Mouse (Mus musculus) thymus, adult 2 months (tissue): ENCODE results near the gene Zfp184. TPM values are rescaled to one million over a fixed set of nuclear protein-coding genes. Genes with fewer than 3 reads are reported as not detected.
"Not testable (repeated sequence)": the region's sequence is repeated elsewhere in the genome, so short reads cannot be mapped to it uniquely, and the experiment has no call there.

Source experiments
- DNase-seq: peaks from one replicate; pipeline ENCODE4 v3.0.0; 2021
- H3K27ac ChIP-seq: fragments of 200-500 bp; 2 replicates; pipeline ENCODE4 v1.5.1; 2012; ENCODE audit warnings: low read length, control low read depth; ENCODE audit not compliant: control insufficient read depth, insufficient read depth
- H3K27me3 ChIP-seq: fragments of 200-500 bp; 2 replicates; pipeline ENCODE4 v1.6.1; 2012; ENCODE audit warnings: mild to moderate bottlenecking, low read length, moderate library complexity, mixed read lengths; ENCODE audit not compliant: control insufficient read depth, insufficient read depth
- H3K36me3 ChIP-seq: fragments of 200-500 bp; 2 replicates; pipeline ENCODE4 v1.6.1; 2012; ENCODE audit warnings: mild to moderate bottlenecking, low read length, moderate library complexity; ENCODE audit not compliant: control insufficient read depth, insufficient read depth
- H3K4me1 ChIP-seq: fragments of 200-500 bp; replicated peaks from 2 replicates; pipeline ENCODE4 v1.6.1; 2012; ENCODE audit warnings: low read length; ENCODE audit not compliant: control insufficient read depth, insufficient read depth
- H3K4me3 ChIP-seq: fragments of 200-500 bp; 2 replicates; pipeline ENCODE4 v1.5.1; 2012; ENCODE audit warnings: mild to moderate bottlenecking, low read length, control low read depth, moderate library complexity; ENCODE audit not compliant: control insufficient read depth, insufficient read depth
- CTCF ChIP-seq: fragments of 200-500 bp; IDR thresholded peaks from 2 replicates; pipeline ENCODE4 v1.5.1; 2012; ENCODE audit warnings: mild to moderate bottlenecking, control low read depth, low read length, moderate library complexity, borderline replicate concordance; ENCODE audit not compliant: control insufficient read depth, poor library complexity, insufficient read depth; ENCODE audit errors: extremely low read depth
- POLR2A ChIP-seq: fragments of 200-500 bp; IDR thresholded peaks from 2 replicates; pipeline ENCODE4 v1.6.1; 2012; ENCODE audit warnings: mild to moderate bottlenecking, low read length, control low read depth, moderate library complexity; ENCODE audit not compliant: control insufficient read depth, poor library complexity, insufficient read depth; ENCODE audit errors: extremely low read depth
- WGBS: fragments of 180-500 bp; shearing (Covaris S2); methylation state at CpG from one replicate; pipeline ENCODE4 v1.1.7; 2018; 5-methylcytosine and 5-hydroxymethylcytosine counted together
- polyA plus RNA-seq: library from polyadenylated mRNA; depleted of rRNA; stranded (reverse); fragments of >200 nt; gene quantifications from 2 replicates; pipeline ENCODE4 v1.2.3, GENCODE M21; 2012; rRNA removed

Gene Zfp184
- polyA plus RNA-seq, result 1.1 and 1.6 TPM in 2 replicates

DNA sequence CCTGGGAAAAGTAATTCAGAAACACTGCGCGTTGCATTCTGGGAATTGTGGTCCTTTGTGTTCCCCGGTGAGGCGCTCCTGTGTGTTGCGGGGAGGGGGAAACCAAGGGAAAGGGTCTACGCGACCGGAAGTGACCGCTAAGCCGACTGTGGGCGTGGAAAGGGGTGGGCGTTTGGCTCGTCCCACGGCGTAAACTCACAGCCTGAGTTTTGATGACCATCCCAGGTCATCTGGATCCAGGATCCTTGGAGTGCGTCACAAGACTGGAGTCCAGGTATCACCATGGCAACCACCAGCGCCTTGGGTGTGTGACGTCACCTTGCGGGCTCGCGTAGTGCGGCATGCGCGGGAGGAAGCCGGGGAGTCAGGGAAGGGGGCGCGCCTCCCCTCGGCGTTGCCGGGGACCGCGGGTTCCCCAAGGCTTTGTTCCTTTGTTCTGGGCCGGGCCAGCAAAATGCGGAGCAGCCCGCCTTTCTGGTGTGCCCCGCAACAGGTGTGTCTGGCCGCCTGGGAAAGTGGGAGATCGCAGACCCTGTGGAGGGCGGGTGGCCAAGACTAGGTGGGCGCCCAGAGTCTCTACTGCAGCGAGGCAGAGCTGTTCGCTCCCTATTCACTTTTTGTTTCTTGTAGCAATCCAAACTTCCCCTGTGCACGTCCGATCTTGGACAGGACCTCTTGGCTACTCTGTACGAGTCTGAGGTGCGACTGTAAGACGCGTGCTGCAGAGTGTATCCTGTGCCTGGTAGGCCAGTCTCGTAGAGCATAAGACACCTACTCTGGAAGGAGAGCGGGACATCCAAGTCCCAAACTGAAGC lies at the start of gene Zfp184:
Gene Zfp184, plus strand, starts transcription at position 169 of the 815 bp plus-strand sequence.
- Histone ChIP-seq H3K36me3 (no peaks in the 10 kb centered on the region), H3K4me1 (peaks cover 6% of the 10 kb centered on the region), H3K27ac (no peak within 1 kb of the TSS), H3K4me3 (peak within 1 kb of the TSS; percentile 87), H3K27me3 (no peaks in the 10 kb centered on the region)
- WGBS, result under 1% methylated on average over 50 of the region's 50 CpGs
- peak; percentile 88 for DNase-seq
- TF ChIP-seq POLR2A (no peak), CTCF (0 out of 2 replicates have a peak, but pooled peaks have one; percentile 29)

DNA sequence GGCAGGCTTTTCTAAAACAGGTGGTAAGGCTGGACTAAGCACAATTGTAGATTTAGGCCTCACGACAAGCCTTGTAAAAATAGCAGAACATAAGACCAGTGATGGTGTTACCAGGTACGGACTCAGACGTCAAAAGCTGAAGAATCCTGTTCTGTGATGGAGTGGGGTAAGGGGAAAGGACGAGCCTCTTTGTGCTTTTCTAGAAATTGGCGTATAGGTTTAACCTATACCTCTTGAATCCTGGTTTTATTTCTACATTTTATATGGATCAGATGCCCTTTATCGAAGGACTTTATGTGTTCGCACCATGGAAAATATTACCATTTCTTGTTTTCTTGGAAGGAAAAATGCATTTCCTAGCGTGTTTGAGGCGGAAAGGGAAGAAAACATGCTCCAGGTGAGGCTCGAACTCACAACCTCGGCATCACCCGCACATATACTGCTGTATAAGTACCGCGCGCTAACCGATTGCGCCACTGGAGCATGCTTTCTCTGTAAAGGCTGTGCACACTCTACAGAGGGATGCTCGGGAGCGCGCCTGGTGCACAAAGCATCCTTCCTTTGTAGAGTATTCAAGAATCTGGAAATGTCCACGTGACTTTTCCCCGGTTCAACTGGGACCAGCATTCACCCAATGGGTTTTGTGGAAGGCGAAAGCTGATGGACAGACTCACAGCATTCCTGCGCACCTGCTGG lies 48.2 kb upstream of the Zfp184 start:
- Histone ChIP-seq H3K27me3 (no peaks in the 10 kb centered on the region), H3K4me3 (no peak overlapping the region), H3K4me1 (no peaks in the 10 kb centered on the region), H3K27ac (no peak overlapping the region), H3K36me3 (no peaks in the 10 kb centered on the region)
- 32% methylated on average over 24 of the region's 24 CpGs for WGBS
- no peak for DNase-seq
- TF ChIP-seq CTCF (no peak), POLR2A (no peak)

DNA sequence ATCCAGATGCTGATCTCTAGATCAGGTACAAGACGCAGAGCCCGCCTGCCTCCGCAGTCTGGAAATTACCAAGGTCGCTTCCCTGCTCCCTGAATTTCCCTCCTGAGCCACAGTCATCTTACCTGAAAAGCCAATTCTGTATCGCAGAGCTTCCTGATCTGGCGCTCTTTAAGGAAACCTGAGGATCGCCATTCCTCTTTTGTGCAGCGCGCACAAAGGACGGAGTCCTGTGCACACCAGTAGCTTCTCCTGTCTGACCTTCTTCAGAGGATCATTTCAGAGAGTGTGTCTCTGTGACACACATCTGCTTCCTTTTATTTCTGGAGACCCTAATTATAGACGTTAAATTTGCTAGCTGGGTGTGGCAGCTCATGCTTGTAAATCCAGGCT lies 47.7 kb upstream of the Zfp184 start:
- no peaks in the 10 kb centered on the region for H3K27me3 ChIP-seq
- no peak overlapping the region for H3K27ac ChIP-seq
- no peak for TF ChIP-seq CTCF
- no peak for TF ChIP-seq POLR2A
- 26% methylated on average over 11 of the region's 11 CpGs for WGBS
- DNase-seq, result no peak
- no peak overlapping the region for H3K4me3 ChIP-seq
- H3K36me3 ChIP-seq, result no peaks in the 10 kb centered on the region
- no peaks in the 10 kb centered on the region for H3K4me1 ChIP-seq

DNA sequence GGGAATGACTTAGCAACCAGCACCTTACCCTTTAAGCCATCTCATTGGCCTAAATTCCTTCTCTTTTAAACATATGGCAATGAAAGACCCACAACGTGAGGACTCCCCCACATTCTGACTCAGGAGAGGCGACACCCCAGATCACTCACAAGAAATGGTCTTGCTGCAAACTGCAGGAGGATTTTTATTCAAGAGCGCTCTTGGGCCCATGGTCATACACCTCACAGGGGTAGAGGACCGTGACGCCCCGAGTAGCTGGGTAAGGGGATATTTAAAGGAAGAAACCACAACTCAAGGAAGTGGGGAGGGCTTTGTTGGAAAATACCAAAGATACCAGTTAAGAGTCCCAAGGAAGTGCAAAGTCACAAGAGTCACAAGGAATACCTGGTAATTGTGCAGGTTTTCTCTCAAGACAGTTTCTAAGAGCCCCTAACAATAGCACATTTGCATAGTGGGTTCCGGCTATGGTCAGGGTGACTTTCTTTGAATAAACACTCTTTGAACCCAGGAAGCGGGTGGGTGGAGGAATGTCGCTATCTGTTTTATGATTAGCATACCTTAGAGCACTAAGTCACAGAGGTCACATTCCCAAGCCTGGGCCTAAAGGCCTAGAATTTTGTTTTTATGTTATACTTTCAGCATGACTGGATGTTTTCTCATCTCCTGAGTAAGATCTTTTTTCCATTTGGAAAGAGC lies 43.9 kb upstream of the Zfp184 start:
- not testable (repeated sequence) for H3K4me1 ChIP-seq, H3K36me3 ChIP-seq, H3K4me3 ChIP-seq, DNase-seq, H3K27ac ChIP-seq, H3K27me3 ChIP-seq
- 94% methylated on average over 9 of the region's 9 CpGs for WGBS

DNA sequence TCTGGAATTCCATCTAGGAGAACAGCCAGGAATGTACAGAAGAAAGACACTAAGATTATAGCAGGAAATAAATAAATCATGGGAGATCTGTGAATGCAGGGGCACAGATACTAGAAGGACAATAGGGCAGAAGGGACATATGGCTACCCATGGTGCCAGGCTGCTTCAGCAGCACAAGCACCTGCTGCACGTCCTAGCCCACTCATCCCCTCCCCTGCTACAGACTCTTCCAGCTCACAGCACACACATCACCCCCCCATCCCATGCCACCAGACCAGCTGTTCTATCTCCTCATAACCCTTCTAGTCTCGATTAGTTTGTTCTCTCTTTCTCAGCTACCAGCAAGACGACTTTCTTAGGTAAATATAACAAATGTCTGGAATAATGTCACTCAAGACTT lies 41.4 kb upstream of the Zfp184 start:
- H3K4me3 ChIP-seq, result no peak overlapping the region
- H3K27me3 ChIP-seq, result no peaks in the 10 kb centered on the region
- no peak for DNase-seq
- no peak overlapping the region for H3K27ac ChIP-seq
- 82% methylated on average over 3 of the region's 3 CpGs for WGBS
- no peak for TF ChIP-seq CTCF
- TF ChIP-seq POLR2A, result no peak
- H3K36me3 ChIP-seq, result no peaks in the 10 kb centered on the region
- H3K4me1 ChIP-seq, result no peaks in the 10 kb centered on the region

DNA sequence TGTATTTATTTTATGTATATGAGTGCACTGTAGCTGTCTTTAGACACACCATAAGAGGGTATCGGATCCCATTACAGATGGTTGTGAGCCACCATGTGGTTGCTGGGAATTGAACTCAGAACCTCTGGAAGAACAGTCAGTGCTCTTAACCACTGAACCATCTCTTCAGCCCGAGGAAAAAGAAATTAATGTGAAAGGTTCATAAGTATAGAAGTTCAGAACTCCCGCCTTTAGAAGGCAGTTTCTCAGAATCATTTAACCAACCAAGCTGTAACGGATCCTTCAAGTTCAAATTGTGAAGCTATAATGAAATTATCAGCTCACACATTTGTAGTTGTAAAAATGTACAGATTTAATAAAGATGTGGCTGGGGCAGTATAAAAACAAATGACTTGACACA lies 40.8 kb upstream of the Zfp184 start:
- H3K27ac ChIP-seq, H3K4me3 ChIP-seq, H3K36me3 ChIP-seq, H3K4me1 ChIP-seq, DNase-seq, H3K27me3 ChIP-seq: not testable (repeated sequence)
- WGBS, result 83% methylated on average over 4 of the region's 4 CpGs
